Mouse (Mus musculus) liver, embryonic 11.5 days (tissue): Measurements from ENCODE around the gene Casp6. TPM values are rescaled to one million over a fixed set of nuclear protein-coding genes. Genes with fewer than 3 reads are reported as not detected.

Experiments used
- ATAC-seq: fragments of 200-750 bp; cut with Nextera tagmentation; replicated peaks from 2 replicates; pipeline ENCODE4 v1.8.0; 2017; ENCODE audit warnings: moderate number of reproducible peaks, mild to moderate bottlenecking, moderate TSS enrichment, moderate library complexity; ENCODE audit not compliant: low FRiP score
- DNase-seq: peaks from one replicate; pipeline ENCODE4 v3.0.0-alpha.2; 2017; ENCODE audit warnings: low spot score
- H3K27ac ChIP-seq: fragments of 300-500 bp; sonication (generic); 2 replicates; pipeline ENCODE4 v1.5.1; 2014; ENCODE audit warnings: mild to moderate bottlenecking, low read depth, low read length, control low read depth
- H3K27me3 ChIP-seq: fragments of 300-500 bp; sonication (generic); replicated peaks from 2 replicates; pipeline ENCODE4 v1.6.1; 2014; ENCODE audit warnings: low read length, mixed read lengths; ENCODE audit not compliant: control insufficient read depth, insufficient read depth
- H3K36me3 ChIP-seq: fragments of 300-500 bp; sonication (generic); 2 replicates; pipeline ENCODE4 v1.6.1; 2014; ENCODE audit warnings: mild to moderate bottlenecking, low read length, moderate library complexity, mixed read lengths; ENCODE audit not compliant: control insufficient read depth, insufficient read depth
- H3K4me1 ChIP-seq: fragments of 300-500 bp; sonication (generic); replicated peaks from 2 replicates; pipeline ENCODE4 v1.6.1; 2014; ENCODE audit warnings: low read length, mixed read lengths; ENCODE audit not compliant: control insufficient read depth, insufficient read depth
- H3K4me2 ChIP-seq: fragments of 300-500 bp; sonication (generic); 2 replicates; pipeline ENCODE4 v1.6.1; 2014; ENCODE audit warnings: mild to moderate bottlenecking, control low read depth, moderate library complexity
- H3K4me3 ChIP-seq: fragments of 300-500 bp; sonication (generic); 2 replicates; pipeline ENCODE4 v1.5.1; 2014; ENCODE audit warnings: low read depth, low read length, control low read depth
- H3K9ac ChIP-seq: fragments of 300-500 bp; sonication (generic); 2 replicates; pipeline ENCODE4 v1.6.1; 2014; ENCODE audit warnings: low read depth, low read length, control low read depth
- H3K9me3 ChIP-seq: fragments of 300-500 bp; sonication (generic); 2 replicates; pipeline ENCODE4 v1.6.1; 2016; ENCODE audit warnings: low read length, inconsistent platforms, mixed read lengths; ENCODE audit not compliant: control insufficient read depth
- WGBS: fragments of 180-500 bp; shearing (Covaris S2); extraction: QIAGEN DNeasy Blood & Tissue Kit; methylation state at CpG from one replicate; pipeline ENCODE4 v1.1.7; 2014; 5-methylcytosine and 5-hydroxymethylcytosine counted together
- polyA plus RNA-seq: library from polyadenylated mRNA; unstranded; fragments of >200 nt; fragmentation: Nextera tagmentation; extraction: Ambion mirVana; gene quantifications from 2 replicates; pipeline ENCODE4 v1.2.1, GENCODE M21; 2014

Casp6 gene
- polyA plus RNA-seq, 1 experiment from 2014 or later: 82.4 TPM

- Histone ChIP-seq H3K4me2 (no peak overlapping the region), H3K9ac (no peak overlapping the region), H3K36me3 (no peaks in the 10 kb centered on the region), H3K27ac (no peak overlapping the region), H3K4me3 (no peak overlapping the region), H3K4me1 (no peaks in the 10 kb centered on the region), H3K27me3 (no peaks in the 10 kb centered on the region), H3K9me3 (no peaks in the 10 kb centered on the region)
- 78% methylated on average over 4 of the region's 4 CpGs for WGBS
- DNase-seq (no peak), ATAC-seq (no peak)
These were observed 52.1 kb downstream of the Casp6 start for GRCm38 (mm10) chr3:129953296-129953695.

GRCm38 (mm10) chr3:129962533-129962932 is 61.3 kb downstream of the Casp6 start:
- Histone ChIP-seq H3K4me2 (no peak overlapping the region), H3K27me3 (no peaks in the 10 kb centered on the region; the same call in 1 of the 2 replicates), H3K4me1 (no peaks in the 10 kb centered on the region), H3K36me3 (no peaks in the 10 kb centered on the region), H3K9ac (no peak overlapping the region), H3K9me3 (no peaks in the 10 kb centered on the region), H3K27ac (no peak overlapping the region), H3K4me3 (no peak overlapping the region)
- 79% methylated on average over 8 of the region's 8 CpGs for WGBS
- DNase-seq (no peak), ATAC-seq (no peak)

Other genes with a start within 250 kb of the Casp6 start
- 1.4 and 2.1 TPM in 2 replicates for gene Egf, start 146.1 kb upstream of the Casp6 start, polyA plus RNA-seq
- not detected in 2 replicates for gene Lrit3, start 97.4 kb upstream of the Casp6 start, polyA plus RNA-seq
- gene Rrh, start 78.8 kb upstream of the Casp6 start, polyA plus RNA-seq: 0.25 TPM in 1 of 2 replicates, not detected in the other
- gene Gar1, start 70.0 kb upstream of the Casp6 start, polyA plus RNA-seq: 56.9 and 67.7 TPM in 2 replicates
- 72.0 and 79.6 TPM in 2 replicates for gene Cfi, start 65.5 kb upstream of the Casp6 start, polyA plus RNA-seq
- gene Pla2g12a, start 22.8 kb upstream of the Casp6 start, polyA plus RNA-seq: 164 and 179 TPM in 2 replicates
- 3.5 and 4.3 TPM in 2 replicates for gene Mcub, start 68.8 kb downstream of the Casp6 start, polyA plus RNA-seq
- gene Sec24b, start 160.1 kb downstream of the Casp6 start, polyA plus RNA-seq: 26.7 and 28.4 TPM in 2 replicates
- 5.9 and 6.3 TPM in 2 replicates for gene Col25a1, start 230.1 kb downstream of the Casp6 start, polyA plus RNA-seq